Mouse (Mus musculus) retina, postnatal 7 days (tissue): Measurements from ENCODE around the gene Srsf3.

Experiments used
- DNase-seq: peaks from one replicate; pipeline ENCODE4 v3.0.0-alpha.2; 2012; ENCODE audit warnings: low read depth, low spot score

Gene Srsf3

DNA sequence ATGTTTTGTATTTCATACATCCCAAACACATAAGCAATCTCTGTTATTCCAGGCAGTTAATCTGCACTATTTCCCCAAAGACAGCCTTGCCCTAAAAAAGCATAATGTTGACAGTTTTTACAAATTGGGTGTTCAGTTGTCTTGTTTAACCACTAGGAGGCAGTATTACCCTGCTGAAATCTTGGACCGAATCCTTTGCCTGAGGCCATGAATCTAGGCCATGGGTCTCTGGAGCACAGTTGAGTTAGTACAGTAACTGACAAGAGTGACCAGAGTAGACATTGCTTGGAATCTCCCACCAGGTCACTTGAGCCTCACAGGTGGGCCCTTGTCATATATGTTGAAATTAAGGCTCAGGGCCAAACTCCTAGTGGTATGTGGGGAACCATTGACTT is 12.5 kb downstream of the Srsf3 start:
- no peak for DNase-seq

GRCm38 (mm10) chr17:29045741-29046530 is 13.5 kb downstream of the Srsf3 start:
- DNase-seq = no peak

DNA sequence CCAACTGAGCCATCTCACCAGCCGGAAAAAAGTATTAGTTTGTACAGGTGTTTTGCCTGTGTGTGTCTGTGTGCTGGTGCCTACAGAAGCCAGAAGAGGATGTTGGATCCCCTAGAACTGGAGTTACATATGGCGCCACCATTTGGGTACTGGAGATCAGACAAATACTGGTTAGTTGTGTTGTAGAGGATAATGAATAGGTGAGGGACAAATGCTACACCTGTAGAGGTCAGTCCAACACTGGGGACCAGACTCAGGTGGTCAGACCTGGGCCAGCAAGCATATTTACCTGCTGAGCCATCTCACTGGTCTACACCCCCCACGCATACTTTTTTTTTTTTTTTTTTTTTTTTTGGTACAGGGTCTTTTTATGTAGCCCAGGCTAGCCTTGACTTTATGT is 14.4 kb downstream of the Srsf3 start:
- DNase-seq = no peak

DNA sequence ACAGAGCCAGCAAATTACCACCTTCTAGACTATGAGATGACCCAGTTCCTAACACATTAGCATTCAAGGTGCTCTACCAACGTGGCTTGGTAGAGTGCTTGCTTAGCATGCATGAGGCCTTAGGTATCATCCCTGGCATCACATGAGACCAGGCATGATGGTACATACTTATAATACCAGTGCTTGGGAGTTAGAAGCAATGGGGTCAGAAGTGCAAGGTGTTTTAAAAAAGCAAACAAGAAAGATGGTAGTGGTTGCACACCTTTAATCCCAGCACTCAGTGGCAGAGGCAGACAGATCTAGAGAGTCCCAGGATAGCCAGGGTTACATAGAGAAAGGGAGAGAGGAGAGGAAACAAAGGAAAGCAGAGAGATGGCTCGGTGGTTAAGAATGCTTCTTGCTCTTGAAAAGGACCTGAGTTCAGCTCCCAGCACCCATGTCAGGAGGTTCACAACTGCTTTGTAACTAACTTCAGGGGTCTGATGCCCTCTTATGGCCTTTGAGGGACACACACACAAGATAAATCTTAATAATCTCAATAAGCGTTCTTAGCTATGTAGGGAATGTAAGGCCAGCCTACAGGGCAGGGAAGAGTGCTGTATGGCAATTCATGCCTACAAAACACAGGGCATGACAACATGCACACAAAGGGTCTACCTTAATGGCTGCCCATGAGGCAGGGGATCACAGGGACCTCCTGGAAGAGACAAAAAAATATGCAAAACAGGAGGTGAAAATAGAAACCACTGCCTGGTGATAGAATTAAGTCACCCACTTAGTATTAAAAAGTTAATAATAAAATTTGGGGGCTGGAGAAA is 15.5 kb downstream of the Srsf3 start:
- no peak for DNase-seq

DNA sequence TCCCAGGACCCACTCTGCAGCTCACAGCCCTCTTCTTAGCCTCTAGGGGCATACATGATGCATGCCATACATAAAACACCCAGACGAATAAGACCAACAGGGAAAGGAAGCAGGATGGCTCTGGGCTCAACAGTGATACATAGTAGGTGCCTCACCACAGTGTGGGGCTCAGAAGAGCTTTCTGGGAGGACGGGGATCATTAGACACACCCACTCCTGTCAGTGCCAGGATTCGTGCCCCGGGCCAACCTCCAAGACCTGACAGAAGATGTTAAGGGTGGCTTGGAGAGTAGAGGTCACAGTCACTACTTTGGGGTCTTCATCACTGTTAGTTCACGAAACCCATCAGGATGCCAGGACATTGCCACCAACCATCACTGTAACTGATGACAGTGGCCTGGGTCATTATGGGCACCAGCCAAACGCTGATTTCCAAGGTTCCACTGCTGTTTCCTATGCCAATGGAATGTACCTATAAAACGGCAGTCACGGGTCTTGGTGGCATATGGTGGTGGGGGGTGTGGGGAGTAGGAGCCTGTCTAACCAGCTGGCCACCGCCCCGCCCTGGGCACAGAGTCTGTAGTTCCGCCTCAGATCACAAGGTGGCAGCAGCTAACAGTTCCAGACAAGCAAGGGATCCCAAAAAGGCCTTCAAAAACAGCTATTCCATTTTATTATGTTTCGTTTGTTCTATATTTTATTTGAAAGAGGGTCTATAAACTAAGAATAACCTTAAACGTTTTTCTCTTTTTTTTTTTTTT is 16.5 kb downstream of the Srsf3 start:
- peak; percentile 70 for DNase-seq

DNA sequence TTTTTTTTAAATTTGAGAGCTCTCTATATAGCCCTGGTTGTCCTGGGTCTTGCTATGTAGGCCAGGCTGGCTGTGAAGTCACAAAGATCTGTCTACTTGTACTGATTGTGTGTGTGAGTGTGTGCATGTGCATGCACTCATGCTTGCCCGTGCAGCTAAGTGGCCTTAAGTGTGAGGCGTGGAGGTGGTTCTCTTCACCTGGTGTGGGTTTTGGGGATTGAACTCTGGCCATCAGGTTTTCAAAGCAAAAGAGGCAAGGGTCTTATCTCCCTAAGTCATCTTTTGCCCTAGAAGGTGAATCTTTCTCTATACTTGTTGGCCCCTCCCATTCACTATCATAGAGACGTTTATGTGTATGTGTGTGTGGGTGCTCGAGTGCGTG is 17.1 kb downstream of the Srsf3 start:
- DNase-seq = no peak

DNA sequence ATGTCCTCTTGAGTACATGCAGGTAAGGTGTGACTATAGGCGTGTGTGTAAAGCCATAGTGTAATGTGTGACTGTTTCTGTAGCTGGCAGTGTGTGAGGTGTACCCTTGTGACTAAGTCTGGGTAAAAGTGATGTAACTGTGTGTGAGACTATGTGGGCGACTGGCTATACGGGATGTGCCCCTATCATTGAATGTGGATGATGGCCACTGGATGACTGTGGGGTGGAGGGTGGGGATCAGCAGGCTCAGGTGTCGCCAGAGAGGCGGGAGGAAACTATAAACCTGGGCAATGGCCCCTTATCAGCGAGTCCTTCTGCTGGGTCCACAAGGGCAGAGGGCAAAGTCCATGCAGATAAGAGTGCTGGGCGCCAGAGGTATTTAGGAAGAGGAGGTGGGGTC is 17.5 kb downstream of the Srsf3 start:
- no peak for DNase-seq

- no peak for DNase-seq
These were observed 18.4 kb downstream of the Srsf3 start for GRCm38 (mm10) chr17:29050791-29051190.

DNA sequence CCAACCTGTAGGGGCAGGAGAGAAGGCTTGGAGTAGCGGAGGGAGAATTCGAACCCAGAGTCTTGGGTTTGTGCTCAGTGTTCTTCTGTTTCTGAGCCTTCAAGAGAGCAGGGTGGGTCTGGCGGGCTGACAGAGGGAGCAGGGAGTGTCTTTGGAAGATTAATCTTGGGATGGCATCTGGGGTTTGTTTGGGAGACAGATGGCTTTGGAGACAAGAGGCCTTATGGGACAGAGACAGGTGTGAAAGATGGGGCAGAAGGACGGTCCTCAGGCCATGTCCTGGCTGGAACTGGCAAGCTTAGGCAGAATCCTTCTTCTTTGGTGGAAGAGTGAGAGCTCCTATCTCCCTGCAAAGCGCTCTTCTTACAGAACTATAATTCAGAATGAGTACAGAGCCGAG is 20.6 kb downstream of the Srsf3 start:
- DNase-seq = no peak

- DNase-seq = no peak
These were observed 21.4 kb downstream of the Srsf3 start for GRCm38 (mm10) chr17:29053841-29054240.

- no peak for DNase-seq
These were observed 22.0 kb downstream of the Srsf3 start for GRCm38 (mm10) chr17:29054429-29054828.

- DNase-seq = no peak
These were observed 23.2 kb downstream of the Srsf3 start for GRCm38 (mm10) chr17:29055586-29055985.

GRCm38 (mm10) chr17:29056207-29056606 is 23.8 kb downstream of the Srsf3 start:
- no peak for DNase-seq

- no peak for DNase-seq
These were observed 24.3 kb downstream of the Srsf3 start for GRCm38 (mm10) chr17:29056699-29057151.

DNA sequence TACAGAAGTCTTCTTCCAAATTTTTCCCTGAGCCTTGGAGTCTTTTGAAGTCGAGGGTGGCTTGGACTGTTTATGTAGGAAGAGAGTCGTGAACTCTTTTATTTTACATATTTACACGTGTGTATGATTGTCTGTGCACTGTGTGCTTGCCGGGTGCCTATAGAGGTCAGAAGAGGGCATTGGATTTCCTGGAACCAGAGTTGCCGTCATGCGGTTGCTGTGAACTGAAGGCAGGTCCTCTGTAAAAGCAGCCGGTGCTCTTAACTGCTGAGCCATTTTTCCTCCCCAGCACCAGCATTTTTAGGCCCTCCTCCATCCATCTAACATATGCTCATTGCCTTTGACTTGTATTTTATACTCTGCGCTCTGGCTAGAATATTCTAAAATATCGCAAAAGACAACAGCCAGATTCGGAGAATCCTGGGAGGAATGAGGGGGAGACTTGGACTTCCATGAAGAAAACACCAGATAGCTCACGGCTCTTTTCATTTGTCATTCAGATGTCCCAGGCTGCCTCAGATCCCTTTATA is 25.0 kb downstream of the Srsf3 start:
- DNase-seq = no peak

DNA sequence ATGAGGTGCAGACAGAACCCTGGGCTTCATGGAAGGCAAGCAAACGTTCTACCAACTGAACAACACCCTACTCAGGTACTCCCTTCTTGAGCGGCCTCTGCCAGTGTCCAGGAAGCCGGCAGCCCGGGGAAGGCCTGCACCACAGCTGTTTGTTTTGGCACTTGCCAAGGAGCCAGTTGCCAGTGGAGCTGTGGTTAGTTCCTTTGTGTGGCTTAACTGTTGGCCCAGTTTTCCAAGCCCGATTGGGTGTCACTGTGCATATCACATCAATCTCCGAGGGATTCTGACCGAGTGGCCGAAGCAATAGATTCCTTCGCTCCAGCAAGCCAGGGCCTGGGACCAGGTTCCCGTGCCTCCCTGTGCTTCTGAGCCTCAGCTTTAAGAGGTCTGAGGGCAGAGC is 25.5 kb downstream of the Srsf3 start:
- no peak for DNase-seq

DNA sequence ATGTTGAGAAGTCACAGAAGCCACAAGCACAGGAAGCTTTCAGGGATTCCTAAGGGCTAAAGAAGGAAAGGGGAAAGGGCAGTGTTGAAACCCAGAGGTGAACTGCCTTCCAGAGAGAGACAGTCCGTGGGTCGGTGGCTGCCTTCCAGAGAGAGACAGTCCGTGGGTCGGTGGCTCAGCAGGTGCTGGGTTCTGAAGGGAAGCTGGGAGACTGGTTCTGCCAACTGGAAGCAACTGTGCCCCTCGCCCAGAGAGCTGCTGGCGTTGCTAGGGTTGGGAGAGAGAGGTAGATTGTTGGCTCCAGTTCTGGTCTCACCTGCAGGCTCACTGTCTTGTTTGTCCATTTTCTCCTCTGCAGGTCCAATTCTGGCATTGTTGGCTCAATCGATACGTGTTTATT is 26.1 kb downstream of the Srsf3 start:
- no peak for DNase-seq

DNA sequence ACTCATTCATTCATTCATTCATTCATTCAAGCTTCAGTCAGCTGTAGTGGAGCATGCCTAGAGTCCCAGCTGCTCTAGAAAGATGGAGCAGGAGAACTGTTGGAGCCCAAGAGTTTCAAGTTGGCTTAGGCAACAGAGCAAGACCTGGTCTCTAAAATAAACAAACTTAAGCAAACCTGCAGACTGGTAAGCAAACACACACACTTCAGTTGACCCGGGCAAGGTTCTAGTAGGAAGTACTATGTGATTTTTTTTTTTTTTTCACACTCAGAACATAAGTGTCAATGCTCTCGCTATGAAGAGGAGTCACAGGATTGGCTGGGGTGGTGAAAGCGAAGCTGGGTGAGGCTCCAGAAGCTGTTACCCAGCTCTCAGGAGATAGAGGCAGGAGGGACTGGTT is 27.2 kb downstream of the Srsf3 start:
- DNase-seq = no peak

GRCm38 (mm10) chr17:29060946-29061345 is 28.5 kb downstream of the Srsf3 start:
- DNase-seq = no peak

DNA sequence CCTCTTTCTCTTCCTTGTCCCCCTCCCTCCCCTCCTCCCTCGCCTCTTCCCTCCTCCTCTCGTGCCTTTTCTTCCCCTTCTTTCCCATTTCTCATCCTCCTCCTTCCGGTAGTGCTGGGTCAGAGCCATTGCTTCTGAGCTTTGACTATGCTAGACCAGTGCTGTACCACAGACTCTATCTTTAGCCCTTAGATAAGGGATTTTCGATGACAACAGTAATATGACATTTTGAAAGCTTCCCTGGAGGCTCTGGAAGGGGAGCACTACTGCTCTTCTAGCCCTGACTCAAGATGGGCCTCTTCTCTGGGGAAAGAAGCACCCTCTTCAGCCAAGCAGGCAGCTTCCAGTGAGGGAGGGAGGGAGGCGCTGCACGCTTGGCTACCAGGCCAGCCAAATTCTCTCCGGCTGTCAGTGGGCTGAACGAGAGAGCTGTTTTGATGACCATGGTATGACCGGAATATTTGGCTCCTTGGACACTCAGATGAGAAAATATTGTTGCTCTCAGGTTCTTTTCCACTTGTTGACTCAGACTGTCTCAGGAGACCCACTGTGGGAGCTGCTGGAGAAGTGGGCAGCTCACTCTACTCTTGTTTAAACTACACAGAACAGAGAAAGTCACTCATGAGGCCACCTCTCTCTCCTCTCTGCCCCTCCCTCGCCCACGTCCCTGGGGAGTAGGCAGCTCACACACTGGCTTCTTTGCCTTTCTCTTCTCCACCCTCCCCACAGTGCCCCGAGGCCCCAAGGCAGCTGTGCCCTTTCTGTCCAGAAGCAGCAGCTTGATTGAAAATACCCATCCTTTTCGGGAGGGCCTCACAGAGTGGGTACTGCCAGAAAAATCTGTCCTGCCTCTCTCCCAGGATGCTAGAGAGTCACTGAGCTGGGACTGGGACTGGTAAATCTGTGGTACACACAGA is 29.9 kb downstream of the Srsf3 start:
- no peak for DNase-seq
